Mouse (Mus musculus) spleen, adult 2 months (tissue): ENCODE data around the gene Apc2.
A peak's percentile ranks its signal among the peaks of the same experiment; 100 is the strongest.

ENCODE experiments used
- CTCF ChIP-seq: fragments of 200-500 bp; IDR thresholded peaks from 2 replicates; pipeline ENCODE4 v1.5.1; 2011; ENCODE audit warnings: mild to moderate bottlenecking, inconsistent platforms; ENCODE audit not compliant: insufficient read depth, insufficient read length, insufficient replicate concordance; ENCODE audit errors: extremely low read depth
- POLR2A ChIP-seq: fragments of 200-500 bp; IDR thresholded peaks from 2 replicates; pipeline ENCODE4 v1.6.1; 2011; ENCODE audit warnings: low read depth, low read length, inconsistent platforms

DNA sequence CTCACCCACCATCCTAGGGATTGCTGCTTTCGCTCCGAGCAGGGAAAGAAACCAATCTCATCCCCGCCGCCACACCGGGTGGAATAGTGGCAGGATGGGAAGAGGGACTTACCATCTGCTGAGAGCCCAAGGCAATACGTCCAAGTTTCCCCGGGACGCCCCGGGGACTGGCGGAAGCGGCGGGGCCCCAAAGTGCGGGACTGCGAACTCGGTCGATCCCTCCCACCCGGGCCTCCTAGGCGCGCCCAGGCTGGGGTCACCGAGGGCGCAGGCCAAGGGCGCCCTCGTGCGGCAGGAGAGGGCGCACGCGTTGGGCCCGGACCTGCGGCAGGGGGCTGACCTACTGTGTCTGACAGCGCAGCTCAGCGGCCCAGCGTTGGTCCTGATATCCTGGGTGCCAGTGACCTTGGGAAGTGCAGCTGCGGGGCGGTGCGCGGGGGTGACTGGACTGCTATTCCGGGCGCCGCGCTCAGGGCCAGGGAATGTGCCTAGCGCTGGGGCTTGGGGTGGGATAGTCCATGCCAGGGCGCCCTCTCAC lies 52.5 kb downstream of the Apc2 start, which contains the start of gene Adamtsl5:
- TF ChIP-seq CTCF: peak; percentile 90
- TF ChIP-seq POLR2A: no peak
